Mouse (Mus musculus): Measurements from ENCODE around the gene Umodl1.

- peak; percentile 25 for TF ChIP-seq CTCF (IDR thresholded peaks at IDR 0.05)
- no peak for TF ChIP-seq EP300 (IDR thresholded peaks at IDR 0.05)
These were observed 103.7 kb downstream of the Umodl1 start for GRCm38 (mm10) chr17:31057891-31058744.

Data from lung, postnatal 0 days (tissue).